Mouse (Mus musculus) cortical plate, adult 2 months (tissue): ENCODE measurements around the gene Gm17490.

ENCODE experiments used
- CTCF ChIP-seq: fragments of 200-500 bp; IDR thresholded peaks from 2 replicates; pipeline ENCODE4 v1.5.1; 2011; ENCODE audit warnings: mild to moderate bottlenecking, control low read depth, low read length; ENCODE audit not compliant: insufficient read depth; ENCODE audit errors: extremely low read depth
- POLR2A ChIP-seq: fragments of 200-500 bp; IDR thresholded peaks from 2 replicates; pipeline ENCODE4 v1.6.1; 2011; ENCODE audit warnings: mild to moderate bottlenecking, low read length, control low read depth; ENCODE audit not compliant: insufficient read depth; ENCODE audit errors: extremely low read depth

- no peak for TF ChIP-seq POLR2A
- no peak for TF ChIP-seq CTCF
Observed at GRCm38 (mm10) chr2:11644057-11644456, 18.0 kb upstream of the Gm17490 start.
